Mouse (Mus musculus): ENCODE results near the gene Tgfbi. TPM values are rescaled to one million over a fixed set of nuclear protein-coding genes. Genes with fewer than 3 reads are reported as not detected.

The Tgfbi gene
- total and polyA plus RNA-seq, 3 experiments, result 0.02 TPM; not detected in 2

DNA sequence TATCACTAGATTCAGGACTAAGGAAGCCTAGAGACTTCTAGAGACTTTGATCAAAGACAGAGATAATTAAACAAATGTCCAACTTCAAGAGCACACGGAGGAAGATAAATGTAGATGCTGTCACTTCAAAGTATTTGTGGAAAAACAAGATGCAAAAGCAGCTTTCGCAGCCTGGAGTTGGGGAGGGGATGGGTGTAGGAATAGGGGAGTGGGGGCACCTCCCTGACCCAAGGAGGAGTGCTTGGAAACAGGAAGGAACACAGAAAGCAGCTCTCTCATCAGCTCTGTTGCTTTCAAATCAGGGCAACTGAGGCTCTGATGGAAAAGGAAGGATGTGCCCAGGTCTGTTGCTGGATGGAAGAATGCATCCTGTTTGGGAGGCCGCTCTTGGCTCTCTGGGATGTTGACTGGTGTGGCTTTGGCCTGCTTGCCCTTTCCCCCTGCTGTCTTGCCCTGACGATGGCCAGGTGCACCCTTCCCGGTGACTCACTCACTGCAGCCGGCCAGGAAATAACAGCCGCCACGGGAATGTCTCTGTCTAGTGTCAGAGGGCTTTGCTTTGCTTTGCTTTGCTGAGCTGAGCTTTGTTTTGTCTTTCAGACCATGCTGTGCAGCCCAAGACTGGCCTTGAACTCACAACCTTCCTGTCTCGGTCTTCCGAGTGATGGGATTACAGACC, 69.6 kb downstream of the Tgfbi start:
- Histone ChIP-seq H3K4me1 (ENCODE audit: insufficient read depth, low read depth, low read length) (no peaks in the 10 kb centered on the region), H3K9me3 (replicated peaks) (peaks cover 50% of the 10 kb centered on the region), H3K4me3 (ENCODE audit: low read depth, low read length) (no peak overlapping the region), H3K27me3 (ENCODE audit: insufficient read depth, low read length) (no peaks in the 10 kb centered on the region), H3K36me3 (replicated peaks) (no peaks in the 10 kb centered on the region)
- DNase-seq (ENCODE audit: low spot score), result no peak
- no peak for TF ChIP-seq POLR2AphosphoS5 (IDR thresholded peaks at IDR 0.05; ENCODE audit: insufficient replicate concordance, low read depth, low read length)
- no peak for TF ChIP-seq GATA2 (IDR thresholded peaks at IDR 0.05; ENCODE audit: borderline replicate concordance, low read depth, low read length)
- no peak for TF ChIP-seq TAL1 (conservative IDR thresholded peaks at IDR 0.05; ENCODE audit: low read depth, low read length)
- TF ChIP-seq GATA1 (IDR thresholded peaks at IDR 0.05; ENCODE audit: borderline replicate concordance, low read length), result no peak
- ATAC-seq (ENCODE audit: extremely low read depth, insufficient number of reproducible peaks, low FRiP score, poor library complexity, severe bottlenecking), result no peak

- peaks cover 51% of the 10 kb centered on the region for H3K9me3 ChIP-seq (replicated peaks)
- no peak for TF ChIP-seq GATA1 (IDR thresholded peaks at IDR 0.05; ENCODE audit: borderline replicate concordance, low read length)
- TF ChIP-seq GATA2 (IDR thresholded peaks at IDR 0.05; ENCODE audit: borderline replicate concordance, low read depth, low read length), result no peak
- no peak for TF ChIP-seq TAL1 (conservative IDR thresholded peaks at IDR 0.05; ENCODE audit: low read depth, low read length)
- TF ChIP-seq CTCF (IDR thresholded peaks at IDR 0.05; ENCODE audit: low read depth, low read length), result no peak
- TF ChIP-seq POLR2AphosphoS5 (IDR thresholded peaks at IDR 0.05; ENCODE audit: insufficient replicate concordance, low read depth, low read length), result no peak
- H3K4me1 ChIP-seq (ENCODE audit: insufficient read depth, low read depth, low read length), result no peaks in the 10 kb centered on the region
- ATAC-seq (ENCODE audit: extremely low read depth, insufficient number of reproducible peaks, low FRiP score, poor library complexity, severe bottlenecking), result no peak
- H3K36me3 ChIP-seq (replicated peaks), result no peaks in the 10 kb centered on the region
- H3K27me3 ChIP-seq (ENCODE audit: insufficient read depth, low read length), result no peaks in the 10 kb centered on the region
- no peak for DNase-seq (ENCODE audit: low spot score)
- H3K4me3 ChIP-seq (ENCODE audit: low read depth, low read length), result no peak overlapping the region
These were observed 72.6 kb downstream of the Tgfbi start for GRCm38 (mm10) chr13:56681924-56682323.

DNA sequence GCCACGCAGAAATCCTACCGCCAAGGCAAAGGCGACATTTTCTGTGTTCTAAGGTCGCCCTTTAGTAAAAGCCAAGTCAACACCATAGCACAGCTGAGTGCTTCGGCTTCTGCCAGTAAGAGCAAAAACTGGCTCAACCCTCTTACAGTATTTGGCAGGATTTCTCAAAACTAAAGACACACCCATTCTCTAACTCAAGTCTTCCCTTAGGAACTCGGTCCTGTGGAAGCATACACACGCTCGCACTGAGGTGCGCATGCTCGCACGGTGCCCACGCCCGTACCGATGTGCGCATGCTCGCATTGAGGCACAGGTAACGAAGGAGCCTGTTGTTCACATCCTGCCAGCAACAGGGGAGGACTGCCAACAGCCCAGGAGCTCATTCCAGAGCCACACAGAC, 73.0 kb downstream of the Tgfbi start:
- Histone ChIP-seq H3K27me3 (ENCODE audit: insufficient read depth, low read length) (no peaks in the 10 kb centered on the region), H3K4me1 (ENCODE audit: insufficient read depth, low read depth, low read length) (no peaks in the 10 kb centered on the region), H3K9me3 (replicated peaks) (peaks cover 48% of the 10 kb centered on the region), H3K4me3 (ENCODE audit: low read depth, low read length) (no peak overlapping the region), H3K36me3 (replicated peaks) (no peaks in the 10 kb centered on the region)
- ATAC-seq (ENCODE audit: extremely low read depth, insufficient number of reproducible peaks, low FRiP score, poor library complexity, severe bottlenecking) (no peak), DNase-seq (ENCODE audit: low spot score) (no peak)
- TF ChIP-seq GATA2 (IDR thresholded peaks at IDR 0.05; ENCODE audit: borderline replicate concordance, low read depth, low read length), result no peak
- no peak for TF ChIP-seq POLR2AphosphoS5 (IDR thresholded peaks at IDR 0.05; ENCODE audit: insufficient replicate concordance, low read depth, low read length)
- no peak for TF ChIP-seq GATA1 (IDR thresholded peaks at IDR 0.05; ENCODE audit: borderline replicate concordance, low read length)

GRCm38 (mm10) chr13:56683306-56683705, 74.0 kb downstream of the Tgfbi start:
- ATAC-seq (ENCODE audit: extremely low read depth, insufficient number of reproducible peaks, low FRiP score, poor library complexity, severe bottlenecking) (no peak), DNase-seq (ENCODE audit: low spot score) (no peak)
- no peak overlapping the region for H3K4me3 ChIP-seq (ENCODE audit: low read depth, low read length)
- H3K36me3 ChIP-seq (replicated peaks), result no peaks in the 10 kb centered on the region
- H3K4me1 ChIP-seq (ENCODE audit: insufficient read depth, low read depth, low read length), result no peaks in the 10 kb centered on the region
- peaks cover 49% of the 10 kb centered on the region for H3K9me3 ChIP-seq (replicated peaks)
- TF ChIP-seq GATA2 (IDR thresholded peaks at IDR 0.05; ENCODE audit: borderline replicate concordance, low read depth, low read length) (no peak), TAL1 (conservative IDR thresholded peaks at IDR 0.05; ENCODE audit: low read depth, low read length) (no peak), GATA1 (IDR thresholded peaks at IDR 0.05; ENCODE audit: borderline replicate concordance, low read length) (no peak), POLR2AphosphoS5 (IDR thresholded peaks at IDR 0.05; ENCODE audit: insufficient replicate concordance, low read depth, low read length) (no peak), CTCF (IDR thresholded peaks at IDR 0.05; ENCODE audit: low read depth, low read length) (no peak)
- H3K27me3 ChIP-seq (ENCODE audit: insufficient read depth, low read length), result no peaks in the 10 kb centered on the region

Other genes with a start within 250 kb of the Tgfbi start
- not detected in 2 replicates for gene Gm3045, start 182.9 kb upstream of the Tgfbi start, total RNA-seq (2014; fragmentation: Nextera tagmentation)
- 0.05 TPM in 1 of 2 replicates, not detected in the other for gene Gm3045, start 182.9 kb upstream of the Tgfbi start, total RNA-seq (2017)
- gene Gm3045, start 182.9 kb upstream of the Tgfbi start, polyA plus RNA-seq (2012), result not detected in 2 replicates
- not detected in 2 replicates for gene Slc25a48, start 171.2 kb upstream of the Tgfbi start, total RNA-seq (2014; fragmentation: Nextera tagmentation)
- 0.05 TPM in 1 of 2 replicates, not detected in the other for gene Slc25a48, start 171.2 kb upstream of the Tgfbi start, total RNA-seq (2017)
- gene Slc25a48, start 171.2 kb upstream of the Tgfbi start, polyA plus RNA-seq (2012), result not detected in 2 replicates
- gene Il9, start 127.3 kb upstream of the Tgfbi start, total RNA-seq (2014; fragmentation: Nextera tagmentation), result not detected in 2 replicates
- gene Il9, start 127.3 kb upstream of the Tgfbi start, total RNA-seq (2017), result not detected in 2 replicates
- not detected in 2 replicates for gene Il9, start 127.3 kb upstream of the Tgfbi start, polyA plus RNA-seq (2012)
- not detected in 2 replicates for gene Fbxl21, start 87.1 kb upstream of the Tgfbi start, total RNA-seq (2014; fragmentation: Nextera tagmentation)
- gene Fbxl21, start 87.1 kb upstream of the Tgfbi start, total RNA-seq (2017), result 0.17 and 0.27 TPM in 2 replicates
- gene Fbxl21, start 87.1 kb upstream of the Tgfbi start, polyA plus RNA-seq (2012), result not detected in 2 replicates
- gene Lect2, start 61.0 kb upstream of the Tgfbi start, total RNA-seq (2014; fragmentation: Nextera tagmentation), result not detected in 2 replicates
- 0.16 TPM in 1 of 2 replicates, not detected in the other for gene Lect2, start 61.0 kb upstream of the Tgfbi start, total RNA-seq (2017)
- not detected in 2 replicates for gene Lect2, start 61.0 kb upstream of the Tgfbi start, polyA plus RNA-seq (2012)
- 40.7 and 48.7 TPM in 2 replicates for gene Smad5, start 93.5 kb downstream of the Tgfbi start, total RNA-seq (2014; fragmentation: Nextera tagmentation)
- gene Smad5, start 93.5 kb downstream of the Tgfbi start, total RNA-seq (2017), result 10.8 and 15.2 TPM in 2 replicates
- 4.1 and 4.3 TPM in 2 replicates for gene Smad5, start 93.5 kb downstream of the Tgfbi start, polyA plus RNA-seq (2012)
- not detected in 2 replicates for gene Gm45623, start 144.3 kb downstream of the Tgfbi start, total RNA-seq (2014; fragmentation: Nextera tagmentation)
- 0.05 TPM in 1 of 2 replicates, not detected in the other for gene Gm45623, start 144.3 kb downstream of the Tgfbi start, total RNA-seq (2017)
- not detected in 2 replicates for gene Gm45623, start 144.3 kb downstream of the Tgfbi start, polyA plus RNA-seq (2012)